Mouse (Mus musculus): ENCODE measurements around the gene Rad50. TPM values are rescaled to one million over a fixed set of nuclear protein-coding genes. Genes with fewer than 3 reads are reported as not detected.

Gene Rad50
- polyA plus RNA-seq, 1 experiment, result 4.3 TPM

DNA sequence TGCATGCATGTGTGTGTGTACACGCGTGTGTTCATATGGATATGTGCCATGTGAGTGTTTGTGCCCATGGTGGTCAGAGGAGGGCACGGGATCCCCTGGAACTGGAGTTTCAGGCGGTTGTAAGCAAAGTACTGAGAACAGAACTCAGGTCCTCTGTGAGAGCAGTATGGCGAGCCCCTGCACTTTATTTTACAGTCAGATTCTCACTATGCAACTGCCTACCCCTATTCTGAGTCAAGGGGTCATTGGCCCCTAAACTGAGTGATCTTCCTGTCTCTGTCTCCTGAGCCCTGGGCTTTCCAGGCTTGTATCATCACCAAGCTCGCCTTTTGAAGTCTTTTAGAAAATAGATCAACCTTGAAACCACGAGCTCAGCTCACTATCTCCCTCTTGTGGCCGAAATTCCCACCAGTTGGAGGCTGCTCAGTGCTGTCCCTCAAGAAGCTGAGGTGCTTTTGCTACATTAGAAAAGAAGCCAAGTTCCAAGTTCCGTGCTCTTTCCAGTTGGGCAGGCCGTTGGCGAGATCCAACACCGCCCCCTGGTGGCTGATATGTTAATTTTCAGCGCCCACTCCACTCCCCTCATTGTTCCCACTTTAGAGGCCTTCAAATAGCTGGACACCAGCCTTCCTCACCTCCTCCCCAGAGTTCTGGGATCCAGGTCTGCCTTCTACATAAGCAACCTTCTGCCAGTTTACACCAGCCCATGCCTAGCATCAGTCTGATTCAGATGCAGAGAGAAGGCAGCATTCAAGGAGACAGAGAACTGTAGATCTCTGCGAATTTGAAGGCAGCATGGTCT lies 29.9 kb upstream of the Rad50 start:
- Histone ChIP-seq H3K36me3 (ENCODE audit: control insufficient read depth, insufficient read depth) (no peaks in the 10 kb centered on the region), H3K79me2 (ENCODE audit: control insufficient read depth, insufficient read depth) (no peaks in the 10 kb centered on the region), H3K27me3 (ENCODE audit: control insufficient read depth, insufficient read depth, insufficient read length) (no peaks in the 10 kb centered on the region), H3K4me2 (ENCODE audit: low read depth) (no peak overlapping the region), H3ac (ENCODE audit: control insufficient read depth, insufficient read length) (no peak overlapping the region), H3K4me3 (no peak overlapping the region)
- TF ChIP-seq MYOD1 (IDR thresholded peaks at IDR 0.05; ENCODE audit: control insufficient read depth in 1 of 3, insufficient read length in 2 of 3, low read depth in 2 of 3) (no peak), MYOG (IDR thresholded peaks at IDR 0.05; ENCODE audit: control insufficient read depth in 1 of 3, insufficient read depth in 1 of 3, insufficient read length in 2 of 3, low read depth in 2 of 3) (no peak), POLR2A (IDR thresholded peaks at IDR 0.05; ENCODE audit: insufficient read length, low read depth) (no peak)

DNA sequence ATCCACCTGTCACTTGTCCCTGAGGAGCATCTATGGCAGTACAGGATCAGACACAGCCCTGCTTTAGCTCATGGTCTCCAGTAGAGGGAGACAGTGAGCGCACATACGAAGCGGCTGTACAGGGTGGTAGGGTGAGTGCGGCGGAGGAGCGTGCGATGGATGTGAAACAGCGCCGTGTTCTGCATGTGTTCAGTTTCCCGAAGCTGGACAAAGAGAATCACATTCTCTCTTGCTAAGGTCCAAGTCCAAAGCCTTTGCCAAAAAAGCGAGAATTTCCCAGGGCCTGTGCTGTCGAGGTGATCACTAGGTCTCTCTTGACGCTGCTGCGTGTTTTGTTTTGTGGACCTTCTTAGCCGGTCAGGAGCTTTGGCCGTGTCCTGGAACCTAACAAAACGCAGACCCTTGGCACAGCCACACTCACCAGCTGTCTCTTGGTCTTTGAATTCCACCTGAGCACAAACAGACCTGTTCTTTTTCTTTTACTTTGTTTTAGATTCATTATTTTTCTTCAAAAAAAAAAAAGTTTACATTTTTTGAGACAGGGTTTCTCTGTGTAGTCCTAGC lies 28.6 kb upstream of the Rad50 start:
- Histone ChIP-seq H3ac (ENCODE audit: control insufficient read depth, insufficient read length) (no peak overlapping the region), H3K27me3 (ENCODE audit: control insufficient read depth, insufficient read depth, insufficient read length) (no peaks in the 10 kb centered on the region), H3K4me3 (no peak overlapping the region), H3K36me3 (ENCODE audit: control insufficient read depth, insufficient read depth) (no peaks in the 10 kb centered on the region), H3K79me2 (ENCODE audit: control insufficient read depth, insufficient read depth) (no peaks in the 10 kb centered on the region), H3K4me2 (ENCODE audit: low read depth) (peak overlapping the region; percentile 67)
- TF ChIP-seq POLR2A (IDR thresholded peaks at IDR 0.05; ENCODE audit: insufficient read length, low read depth) (no peak), TCF12 (IDR thresholded peaks at IDR 0.05; ENCODE audit: insufficient read depth, poor library complexity, severe bottlenecking) (no peak), CEBPB (IDR thresholded peaks at IDR 0.05; ENCODE audit: insufficient read depth, poor library complexity, severe bottlenecking) (no peak), MYOD1 (IDR thresholded peaks at IDR 0.05; ENCODE audit: control insufficient read depth in 1 of 3, insufficient read length in 2 of 3, low read depth in 2 of 3) (peak in 1 of 3 experiments; percentile 18), POLR2AphosphoS2 (IDR thresholded peaks at IDR 0.05; ENCODE audit: insufficient read length, low read depth) (no peak), USF1 (IDR thresholded peaks at IDR 0.05; ENCODE audit: low read depth) (no peak), SRF (IDR thresholded peaks at IDR 0.05; ENCODE audit: control insufficient read depth, insufficient read length, low read depth) (no peak)

DNA sequence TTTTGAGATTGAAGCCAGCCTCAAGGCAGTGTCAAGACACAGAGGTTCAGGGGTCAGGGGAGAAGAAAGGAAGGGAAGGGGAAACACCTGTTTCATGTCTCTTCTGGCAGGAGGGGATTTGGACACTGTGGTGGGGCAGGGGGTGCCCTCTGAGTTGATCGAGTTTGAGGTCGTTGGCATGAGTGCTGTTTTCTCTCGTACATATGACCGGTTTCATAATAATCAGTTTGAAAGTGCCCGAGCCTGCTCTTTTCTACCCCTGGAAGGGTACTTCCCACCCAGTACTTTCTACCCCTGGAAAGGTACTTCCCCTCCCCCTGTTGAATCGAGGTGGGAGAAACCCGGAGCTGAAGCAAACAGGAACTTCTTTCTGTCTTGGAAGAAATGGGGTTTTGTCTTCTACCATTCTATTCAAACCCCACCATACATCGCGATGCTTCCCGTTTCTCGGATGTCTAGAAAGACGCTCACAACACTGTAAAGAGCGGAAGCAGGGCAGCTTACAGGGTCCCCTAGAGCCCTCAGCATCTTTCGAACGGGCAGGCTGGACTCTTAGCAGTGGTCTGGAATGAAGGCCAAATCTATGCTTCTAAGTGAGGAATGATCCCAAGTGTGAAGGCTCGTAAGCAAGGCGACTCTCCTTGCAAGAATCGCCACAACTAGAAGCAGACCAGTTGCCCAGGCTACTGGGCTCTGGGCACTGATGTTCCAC lies 28.0 kb upstream of the Rad50 start:
- Histone ChIP-seq H3ac (ENCODE audit: control insufficient read depth, insufficient read length) (no peak overlapping the region), H3K27me3 (ENCODE audit: control insufficient read depth, insufficient read depth, insufficient read length) (no peaks in the 10 kb centered on the region), H3K4me3 (no peak overlapping the region), H3K4me2 (ENCODE audit: low read depth) (no peak overlapping the region), H3K79me2 (ENCODE audit: control insufficient read depth, insufficient read depth) (no peaks in the 10 kb centered on the region), H3K36me3 (ENCODE audit: control insufficient read depth, insufficient read depth) (no peaks in the 10 kb centered on the region)
- TF ChIP-seq MYOG (IDR thresholded peaks at IDR 0.05; ENCODE audit: control insufficient read depth in 1 of 3, insufficient read depth in 1 of 3, insufficient read length in 2 of 3, low read depth in 2 of 3) (no peak), SRF (IDR thresholded peaks at IDR 0.05; ENCODE audit: control insufficient read depth, insufficient read length, low read depth) (no peak), USF1 (IDR thresholded peaks at IDR 0.05; ENCODE audit: low read depth) (no peak), TCF3 (IDR thresholded peaks at IDR 0.05; ENCODE audit: insufficient read length, low read depth) (no peak)

DNA sequence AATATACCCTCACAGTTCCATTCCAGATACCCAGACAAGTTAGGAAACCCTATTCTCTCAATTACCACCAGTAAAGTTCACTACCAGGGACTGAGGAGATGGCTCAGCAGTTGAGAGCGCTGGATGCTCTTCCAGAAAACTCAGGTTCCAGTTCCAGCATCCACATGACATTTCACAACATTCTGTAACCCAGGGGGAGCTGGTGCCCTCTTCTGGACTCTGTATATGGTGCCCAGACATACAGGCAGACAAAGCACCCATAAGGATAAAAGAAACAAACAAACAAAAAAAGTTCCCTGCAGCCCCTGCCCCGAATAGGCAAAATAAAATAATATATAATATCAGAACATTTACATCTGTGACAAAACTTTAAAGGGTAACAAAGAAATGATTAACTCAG lies 27.3 kb upstream of the Rad50 start:
- TF ChIP-seq MAX (IDR thresholded peaks at IDR 0.05; ENCODE audit: low read depth) (no peak), MYOG (IDR thresholded peaks at IDR 0.05; ENCODE audit: control insufficient read depth in 1 of 3, insufficient read depth in 1 of 3, insufficient read length in 2 of 3, low read depth in 2 of 3) (no peak), CEBPB (IDR thresholded peaks at IDR 0.05; ENCODE audit: insufficient read depth, poor library complexity, severe bottlenecking) (no peak), POLR2A (IDR thresholded peaks at IDR 0.05; ENCODE audit: insufficient read length, low read depth) (no peak), MYOD1 (IDR thresholded peaks at IDR 0.05; ENCODE audit: control insufficient read depth in 1 of 3, insufficient read length in 2 of 3, low read depth in 2 of 3) (no peak), SRF (IDR thresholded peaks at IDR 0.05; ENCODE audit: control insufficient read depth, insufficient read length, low read depth) (no peak), POLR2AphosphoS2 (IDR thresholded peaks at IDR 0.05; ENCODE audit: insufficient read length, low read depth) (no peak), USF1 (IDR thresholded peaks at IDR 0.05; ENCODE audit: low read depth) (no peak), TCF3 (IDR thresholded peaks at IDR 0.05; ENCODE audit: insufficient read length, low read depth) (no peak), REST (IDR thresholded peaks at IDR 0.05; ENCODE audit: insufficient read depth, insufficient read length) (no peak)

DNA sequence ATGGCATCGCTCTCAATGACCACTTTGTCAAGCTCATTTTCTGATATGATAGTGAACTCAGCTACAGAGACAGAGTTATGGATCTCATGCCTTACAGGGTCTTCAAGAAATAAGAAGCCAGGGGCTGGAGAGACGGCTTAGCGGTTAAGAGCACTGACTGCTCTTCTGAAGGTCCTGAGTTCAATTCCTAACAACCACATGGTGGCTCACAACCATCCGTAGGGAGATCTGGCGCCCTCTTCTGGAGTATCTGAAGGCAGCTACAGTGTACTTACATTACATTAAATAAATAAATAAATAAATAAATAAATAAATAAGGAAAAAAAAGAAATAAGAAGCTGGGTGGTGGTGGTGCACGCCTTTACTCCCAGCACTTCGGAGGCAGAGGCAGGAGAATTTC lies 26.7 kb upstream of the Rad50 start:
- H3ac ChIP-seq (ENCODE audit: control insufficient read depth, insufficient read length), result no peak overlapping the region
- TF ChIP-seq SRF (IDR thresholded peaks at IDR 0.05; ENCODE audit: control insufficient read depth, insufficient read length, low read depth) (no peak), POLR2AphosphoS2 (IDR thresholded peaks at IDR 0.05; ENCODE audit: insufficient read length, low read depth) (no peak), TCF3 (IDR thresholded peaks at IDR 0.05; ENCODE audit: insufficient read length, low read depth) (no peak), MYOD1 (IDR thresholded peaks at IDR 0.05; ENCODE audit: control insufficient read depth in 1 of 3, insufficient read length in 2 of 3, low read depth in 2 of 3) (no peak), POLR2A (IDR thresholded peaks at IDR 0.05; ENCODE audit: insufficient read length, low read depth) (no peak)
- no peaks in the 10 kb centered on the region for H3K27me3 ChIP-seq (ENCODE audit: control insufficient read depth, insufficient read depth, insufficient read length)
- no peaks in the 10 kb centered on the region for H3K36me3 ChIP-seq (ENCODE audit: control insufficient read depth, insufficient read depth)
- H3K4me2 ChIP-seq (ENCODE audit: low read depth), result no peak overlapping the region
- no peaks in the 10 kb centered on the region for H3K79me2 ChIP-seq (ENCODE audit: control insufficient read depth, insufficient read depth)
- no peak overlapping the region for H3K4me3 ChIP-seq

More for the DNA sequence above, 27.3 kb upstream of the Rad50 start:
- no peaks in the 10 kb centered on the region for H3K36me3 ChIP-seq (ENCODE audit: control insufficient read depth, insufficient read depth)
- H3K4me3 ChIP-seq, result no peak overlapping the region
- no peaks in the 10 kb centered on the region for H3K79me2 ChIP-seq (ENCODE audit: control insufficient read depth, insufficient read depth)
- H3K4me2 ChIP-seq (ENCODE audit: low read depth), result no peak overlapping the region
- no peaks in the 10 kb centered on the region for H3K27me3 ChIP-seq (ENCODE audit: control insufficient read depth, insufficient read depth, insufficient read length)
- H3ac ChIP-seq (ENCODE audit: control insufficient read depth, insufficient read length), result no peak overlapping the region
